Mouse (Mus musculus) heart, adult 2 months (tissue): Measurements from ENCODE around the gene Zkscan4. TPM values are rescaled to one million over a fixed set of nuclear protein-coding genes. Genes with fewer than 3 reads are reported as not detected.
A peak's percentile ranks its signal among the peaks of the same experiment; 100 is the strongest.

Experiments used
- DNase-seq, 2 experiments: peaks; one replicate each; pipeline ENCODE4 v3.0.0; 2021
- H3K27ac ChIP-seq: fragments of 200-600 bp; 2 replicates; pipeline ENCODE4 v1.8.1; 2022
- H3K27me3 ChIP-seq: fragments of 200-500 bp; 2 replicates; pipeline ENCODE4 v1.6.1; 2012; ENCODE audit warnings: mild to moderate bottlenecking, low read length, inconsistent platforms, mixed read lengths; ENCODE audit not compliant: control insufficient read depth, insufficient read depth
- H3K36me3 ChIP-seq: fragments of 200-500 bp; 2 replicates; pipeline ENCODE4 v1.6.1; 2012; ENCODE audit warnings: low read length, inconsistent platforms; ENCODE audit not compliant: control insufficient read depth, insufficient read depth
- H3K4me1 ChIP-seq: fragments of 200-500 bp; 2 replicates; pipeline ENCODE4 v1.6.1; 2011; ENCODE audit warnings: low read length; ENCODE audit not compliant: control insufficient read depth, insufficient read depth
- H3K4me3 ChIP-seq: fragments of 200-600 bp; 2 replicates; pipeline ENCODE4 v1.8.1; 2022
- H3K79me2 ChIP-seq: fragments of 200-500 bp; replicated peaks from 2 replicates; pipeline ENCODE4 v1.6.1; 2012; ENCODE audit warnings: mild to moderate bottlenecking, inconsistent platforms, low read length, moderate library complexity, mixed read lengths; ENCODE audit not compliant: control insufficient read depth, insufficient read depth
- H3K9ac ChIP-seq: fragments of 200-500 bp; 2 replicates; pipeline ENCODE4 v1.6.1; 2012; ENCODE audit warnings: low read depth, mild to moderate bottlenecking, control low read depth, inconsistent platforms, low read length, mixed read lengths
- CTCF ChIP-seq: fragments of 200-600 bp; IDR thresholded peaks from 2 replicates; pipeline ENCODE4 v1.8.1; 2022; ENCODE audit warnings: antibody characterized with exemption, mild to moderate bottlenecking, moderate library complexity
- EP300 ChIP-seq: fragments of 200-500 bp; IDR thresholded peaks from 2 replicates; pipeline ENCODE4 v1.6.1; 2011; ENCODE audit warnings: low read depth, low read length, control low read depth; ENCODE audit not compliant: insufficient read depth
- POLR2A ChIP-seq: fragments of 200-500 bp; IDR thresholded peaks from 2 replicates; pipeline ENCODE4 v1.6.1; 2011; ENCODE audit warnings: mild to moderate bottlenecking, low read depth, low read length, control low read depth; ENCODE audit not compliant: insufficient read depth
- WGBS: fragments of 180-500 bp; shearing (Covaris S2); methylation state at CpG from one replicate; pipeline ENCODE4 v1.1.7; 2018; 5-methylcytosine and 5-hydroxymethylcytosine counted together
- intact Hi-C: fragments of 180-260 bp; cut with DNase I; formaldehyde crosslinking; loops from one replicate; pipeline ENCODE4 v1.15.1; 2025
- polyA plus RNA-seq: library from polyadenylated mRNA; depleted of rRNA; stranded (reverse); fragments of >200 nt; gene quantifications from 2 replicates; pipeline ENCODE4 v1.2.3, GENCODE M21; 2012
- total RNA-seq, 2 experiments: library from RNA; stranded (reverse); gene quantifications; 2 replicates each; pipeline ENCODE4 v1.2.3; 2021

Zkscan4 gene
- total and polyA plus RNA-seq, 3 experiments: 0.47 to 1.1 (median 0.77) TPM

GRCm38 (mm10) chr13:21467336-21467735 lies 11.4 kb upstream of the Zkscan4 start:
- no peaks in the 10 kb centered on the region; the same call in 1 of the 2 replicates for H3K4me1 ChIP-seq
- TF ChIP-seq CTCF (no peak), POLR2A (no peak), EP300 (no peak)
- no peak overlapping the region for H3K27ac ChIP-seq
- intact Hi-C loops: loop anchor here (5.0 kb wide), 2 partner anchors 65 to 105 kb away; partner anchors contain the start of genes Zkscan3 and Zscan12
- H3K27me3 ChIP-seq: no peaks in the 10 kb centered on the region
- no peak overlapping the region for H3K9ac ChIP-seq
- no peaks in the 10 kb centered on the region for H3K79me2 ChIP-seq
- DNase-seq: no peak
- no peak overlapping the region for H3K4me3 ChIP-seq
- H3K36me3 ChIP-seq: no peaks in the 10 kb centered on the region
- 87% methylated on average over 10 of the region's 10 CpGs for WGBS

- no peaks in the 10 kb centered on the region for H3K27me3 ChIP-seq
- WGBS: under 1% methylated on average over 54 of the region's 54 CpGs
- H3K36me3 ChIP-seq: no peaks in the 10 kb centered on the region
- H3K4me3 ChIP-seq: peak within 1 kb of the TSS; percentile 64
- no peaks in the 10 kb centered on the region for H3K79me2 ChIP-seq
- intact Hi-C loops: loop anchor here (5.0 kb wide), 2 partner anchors 66 to 106 kb away; partner anchors contain the start of genes Zkscan3 and Zscan12
- TF ChIP-seq CTCF: peak; percentile 17; the same call in 1 of the 2 replicates
- TF ChIP-seq POLR2A: peak; percentile 89
- TF ChIP-seq EP300: no peak
- peak within 1 kb of the TSS; percentile 57 for H3K9ac ChIP-seq
- peak; percentile 87 to 90 for DNase-seq
- H3K4me1 ChIP-seq: no peaks in the 10 kb centered on the region; the same call in 1 of the 2 replicates
- H3K27ac ChIP-seq: peak within 1 kb of the TSS; percentile 70
Observed at GRCm38 (mm10) chr13:21468061-21469019, 10.4 kb upstream of the Zkscan4 start, which contains the start of gene Nkapl. Gene Nkapl, minus strand, starts transcription at chr13:21468509.

DNA sequence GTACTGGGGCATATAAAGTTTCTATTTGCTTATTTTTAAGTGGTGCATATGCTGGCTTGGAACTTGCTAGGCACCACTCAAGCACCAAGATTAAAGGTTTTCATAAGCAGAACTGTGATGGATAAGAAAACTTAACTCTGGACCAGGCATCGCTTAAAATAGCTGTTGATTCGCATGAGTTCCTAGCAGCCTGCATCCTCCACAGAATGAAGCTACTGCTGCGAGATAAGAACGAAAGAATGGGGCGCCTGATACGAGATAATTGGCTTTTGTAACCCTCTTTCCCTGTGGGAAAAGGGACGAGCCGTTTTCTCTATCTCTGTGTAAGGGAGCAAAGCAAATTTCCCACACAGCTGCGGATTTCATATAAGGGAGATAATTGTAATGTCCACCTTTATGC lies 9.6 kb upstream of the Zkscan4 start:
- TF ChIP-seq POLR2A: no peak
- no peak for TF ChIP-seq EP300
- TF ChIP-seq CTCF: no peak
- DNase-seq: no peak
- H3K4me1 ChIP-seq: no peaks in the 10 kb centered on the region; the same call in 1 of the 2 replicates
- H3K79me2 ChIP-seq: no peaks in the 10 kb centered on the region
- no peak overlapping the region; the same call in 1 of the 2 replicates for H3K4me3 ChIP-seq
- H3K36me3 ChIP-seq: no peaks in the 10 kb centered on the region
- intact Hi-C loops: loop anchor here (5.0 kb wide), 2 partner anchors 67 to 107 kb away; partner anchors contain the start of genes Zkscan3 and Zscan12
- 23% methylated on average over 9 of the region's 9 CpGs for WGBS
- no peak overlapping the region for H3K9ac ChIP-seq
- H3K27ac ChIP-seq: no peak overlapping the region
- no peaks in the 10 kb centered on the region for H3K27me3 ChIP-seq

- WGBS: 36% methylated on average over 4 of the region's 4 CpGs
- Histone ChIP-seq H3K36me3 (no peaks in the 10 kb centered on the region), H3K27me3 (no peaks in the 10 kb centered on the region), H3K4me3 (no peak overlapping the region), H3K27ac (no peak overlapping the region), H3K79me2 (no peaks in the 10 kb centered on the region), H3K4me1 (no peaks in the 10 kb centered on the region; the same call in 1 of the 2 replicates), H3K9ac (no peak overlapping the region)
- no peak for TF ChIP-seq EP300
- TF ChIP-seq CTCF: no peak
- TF ChIP-seq POLR2A: no peak
- DNase-seq: no peak
- intact Hi-C loops: no loop called here
Observed at GRCm38 (mm10) chr13:21472427-21472826, 6.3 kb upstream of the Zkscan4 start.

- Histone ChIP-seq H3K79me2 (no peaks in the 10 kb centered on the region), H3K4me1 (no peaks in the 10 kb centered on the region), H3K9ac (no peak overlapping the region), H3K27me3 (no peaks in the 10 kb centered on the region), H3K4me3 (no peak overlapping the region), H3K36me3 (no peaks in the 10 kb centered on the region; the same call in 1 of the 2 replicates), H3K27ac (no peak overlapping the region)
- TF ChIP-seq EP300 (no peak), POLR2A (no peak), CTCF (no peak)
- intact Hi-C loops: no loop called here
- DNase-seq: no peak
- WGBS: 87% methylated on average over 1 of the region's 1 CpGs
Observed at GRCm38 (mm10) chr13:21486881-21487280, 8.2 kb downstream of the Zkscan4 start.

DNA sequence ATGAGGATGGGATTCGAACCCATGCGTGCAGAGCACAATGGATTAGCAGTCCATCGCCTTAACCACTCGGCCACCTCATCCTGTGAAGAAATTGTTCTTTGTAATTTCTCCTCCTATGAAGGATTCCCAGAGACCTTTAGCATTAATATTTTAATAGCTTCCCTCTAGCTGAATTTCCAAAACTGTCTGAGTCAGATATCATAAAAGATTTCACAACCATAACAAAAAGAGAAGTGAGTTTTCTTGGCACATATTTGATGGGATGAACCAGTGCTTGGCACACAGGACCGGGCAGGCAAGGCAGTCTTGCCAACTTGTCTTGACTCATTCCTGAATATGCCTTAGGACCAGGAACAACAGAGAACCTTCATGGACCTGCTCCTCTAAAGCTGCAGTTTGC lies 14.1 kb downstream of the Zkscan4 start:
- H3K79me2 ChIP-seq: no peaks in the 10 kb centered on the region
- no peak overlapping the region for H3K27ac ChIP-seq
- 88% methylated on average over 5 of the region's 5 CpGs for WGBS
- no peak for TF ChIP-seq CTCF
- TF ChIP-seq POLR2A: no peak
- no peak for TF ChIP-seq EP300
- H3K4me1 ChIP-seq: no peaks in the 10 kb centered on the region
- no peak overlapping the region for H3K9ac ChIP-seq
- intact Hi-C loops: no loop called here
- H3K4me3 ChIP-seq: no peak overlapping the region
- no peak for DNase-seq
- H3K36me3 ChIP-seq: no peaks in the 10 kb centered on the region
- no peaks in the 10 kb centered on the region for H3K27me3 ChIP-seq
